36 mouse cellular contexts compared by ENCODE assay signal in genomic region chr11:99319127-99319526, GRCm38 (mm10). TPM values are rescaled to one million over a fixed set of nuclear protein-coding genes. Genes with fewer than 3 reads are reported as not detected.
DNase-seq lines count a peak whose midpoint lies in the region; ATAC-seq and TF ChIP-seq lines count a peak whose summit lies in the region.
"Had no signal": no experiment of that assay in that cellular context is flagged by ENCODE, and none has a peak within 500 bp of the region (broad histone marks: within the 10 kb centered on the region; RNA-seq: fewer than 3 reads in every experiment).

No protein-coding gene starts in this region.

- no peaks in the 10 kb centered on the region for H3K27me3 ChIP-seq in heart, embryonic 14.5 days (ENCODE audit: control insufficient read depth, insufficient read depth, low read length)
- no peaks in the 10 kb centered on the region for H3K27me3 ChIP-seq in lung, embryonic 15.5 days
- no peaks in the 10 kb centered on the region for H3K27me3 ChIP-seq in stomach, postnatal 0 days (ENCODE audit: control insufficient read depth, insufficient read depth, low read length)
- H3K27me3 ChIP-seq: embryonic facial prominence, embryonic 15.5 days; forebrain, embryonic 13.5 days; hindbrain, embryonic 15.5 days had no signal

- no peak overlapping the region for H3K27ac ChIP-seq in heart, embryonic 14.5 days (replicated peaks in 1 of 2; ENCODE audit: control insufficient read depth in 1 of 2, insufficient read depth in 1 of 2, low read depth in 2 of 2, low read length in 2 of 2)
- H3K27ac ChIP-seq in lung, embryonic 15.5 days: no peak overlapping the region
- no peak overlapping the region for H3K27ac ChIP-seq in stomach, postnatal 0 days (replicated peaks)
- H3K27ac ChIP-seq: embryonic facial prominence, embryonic 10.5 days; embryonic facial prominence, embryonic 15.5 days; forebrain, embryonic 13.5 days; hindbrain, embryonic 10.5 days; hindbrain, embryonic 15.5 days had no signal

- 24% methylated on average over 9 of the region's 9 CpGs for WGBS in heart, embryonic 14.5 days
- WGBS in lung, embryonic 15.5 days: 29% methylated on average over 9 of the region's 9 CpGs
- 23% methylated on average over 9 of the region's 9 CpGs for WGBS in stomach, postnatal 0 days

- no peak for DNase-seq in heart, adult 8-10 months (ENCODE audit: low spot score)
- no peak for DNase-seq in lung, postnatal 36 days
- peak; percentile 13 for DNase-seq in heart, postnatal 4 days
- DNase-seq in stomach, postnatal 0 days (ENCODE audit: low spot score): peak; percentile 14
- DNase-seq in testis, postnatal 14 days (ENCODE audit: low spot score): no peak
- DNase-seq: adrenal gland, adult 2 months; adrenal gland, postnatal 36 days; B cell, adult 2 months; cerebellum, adult 18-20 months; cerebellum, postnatal 10 days; gastrocnemius, postnatal 10 days; kidney, postnatal 14 days; layer of hippocampus, adult 9-11 months; lung, adult 18-20 months; right cerebral cortex, postnatal 25 days; thymus, postnatal 4 days had no signal

- no peak for TF ChIP-seq EP300 in stomach, postnatal 0 days (optimal IDR thresholded peaks at IDR 0.05)

- peak overlapping the region; percentile 49 for H3K4me2 ChIP-seq in heart, embryonic 14.5 days (ENCODE audit: low read length)
- 0 out of 2 replicates have a peak overlapping the region, but pooled peaks have one; percentile 20 for H3K4me2 ChIP-seq in lung, embryonic 15.5 days
- H3K4me2 ChIP-seq in stomach, postnatal 0 days (replicated peaks; ENCODE audit: low read depth): 0 out of 2 replicates have a peak overlapping the region, but pooled peaks have one; percentile 15
- H3K4me2 ChIP-seq: embryonic facial prominence, embryonic 15.5 days; forebrain, embryonic 13.5 days; hindbrain, embryonic 15.5 days; liver, embryonic 11.5 days; midbrain, embryonic 11.5 days had no signal

- no peak for ATAC-seq in heart, embryonic 14.5 days (ENCODE audit: insufficient number of reproducible peaks, insufficient read depth, low FRiP score, low read depth)
- ATAC-seq in lung, embryonic 15.5 days (ENCODE audit: borderline replicate concordance, extremely low read depth, low FRiP score, low TSS enrichment): no peak
- no peak for ATAC-seq in stomach, postnatal 0 days (ENCODE audit: low FRiP score, low TSS enrichment)
- ATAC-seq: activated CD4-positive, CD25-positive, alpha-beta regulatory T cell, adult 4 months; forebrain, embryonic 13.5 days; inflammation-experienced regulatory T-cells, adult 6 months; midbrain, embryonic 16.5 days had no signal

- no peaks in the 10 kb centered on the region for H3K36me3 ChIP-seq in heart, embryonic 14.5 days (ENCODE audit: control insufficient read depth, insufficient read depth, low read length)
- H3K36me3 ChIP-seq in lung, embryonic 15.5 days: no peaks in the 10 kb centered on the region
- H3K36me3 ChIP-seq in stomach, postnatal 0 days (ENCODE audit: control insufficient read depth, insufficient read depth, low read length): no peaks in the 10 kb centered on the region
- H3K36me3 ChIP-seq: embryonic facial prominence, embryonic 10.5 days; embryonic facial prominence, embryonic 15.5 days; hindbrain, embryonic 10.5 days; hindbrain, embryonic 15.5 days had no signal

- no peak for TF ChIP-seq CTCF in stomach, postnatal 0 days (IDR thresholded peaks at IDR 0.05; ENCODE audit: low read depth)

- no peak overlapping the region for H3K9ac ChIP-seq in heart, embryonic 14.5 days (ENCODE audit: low read length)
- H3K9ac ChIP-seq in lung, embryonic 15.5 days: no peak overlapping the region
- H3K9ac ChIP-seq in stomach, postnatal 0 days (ENCODE audit: low read length): no peak overlapping the region
- H3K9ac ChIP-seq: embryonic facial prominence, embryonic 15.5 days; forebrain, embryonic 13.5 days; hindbrain, embryonic 15.5 days had no signal

- no peak overlapping the region for H3K4me3 ChIP-seq in heart, embryonic 14.5 days (ENCODE audit: control insufficient read depth in 1 of 2, insufficient read depth in 1 of 2, low read depth in 1 of 2, low read length in 2 of 2)
- no peak overlapping the region for H3K4me3 ChIP-seq in lung, embryonic 15.5 days
- H3K4me3 ChIP-seq in stomach, postnatal 0 days (ENCODE audit: low read depth, low read length): no peak overlapping the region
- H3K4me3 ChIP-seq: embryonic facial prominence, embryonic 10.5 days; embryonic facial prominence, embryonic 15.5 days; forebrain, embryonic 13.5 days; hindbrain, embryonic 10.5 days; hindbrain, embryonic 15.5 days had no signal

- no peaks in the 10 kb centered on the region for H3K9me3 ChIP-seq in heart, embryonic 14.5 days (ENCODE audit: control insufficient read depth, low read length)
- H3K9me3 ChIP-seq in lung, embryonic 15.5 days: no peaks in the 10 kb centered on the region
- H3K9me3 ChIP-seq in stomach, postnatal 0 days (ENCODE audit: control insufficient read depth, low read length): no peaks in the 10 kb centered on the region
- H3K9me3 ChIP-seq: embryonic facial prominence, embryonic 10.5 days; embryonic facial prominence, embryonic 15.5 days; forebrain, embryonic 13.5 days; hindbrain, embryonic 10.5 days; hindbrain, embryonic 15.5 days had no signal

- H3K4me1 ChIP-seq in heart, embryonic 14.5 days (ENCODE audit: control insufficient read depth in 2 of 2, insufficient read depth in 2 of 2, low read length in 2 of 2): peaks cover 0 to 3% of the 10 kb centered on the region in 2 experiments; a peak in 1 of 4 replicates
- no peaks in the 10 kb centered on the region for H3K4me1 ChIP-seq in lung, embryonic 15.5 days
- H3K4me1 ChIP-seq in stomach, postnatal 0 days (replicated peaks; ENCODE audit: control insufficient read depth, insufficient read depth): no peaks in the 10 kb centered on the region
- H3K4me1 ChIP-seq: embryonic facial prominence, embryonic 10.5 days; hindbrain, embryonic 10.5 days had no signal

RNA-seq across cellular contexts. Expression of gene Krt25, which starts 3.6 kb away (rescaled TPM):
- not detected in 2 replicates for polyA plus RNA-seq in heart, embryonic 14.5 days (2014; fragmentation: Nextera tagmentation; extraction: Ambion mirVana)
- not detected for total RNA-seq in heart, adult 8-10 months (2022)
- polyA plus RNA-seq in lung, embryonic 15.5 days (2015; fragmentation: Nextera tagmentation; extraction: Ambion mirVana): not detected in 2 replicates
- under 1 TPM; 0.14 to 0.31 TPM for total RNA-seq in heart, postnatal 4 days (2021)
- polyA plus RNA-seq in stomach, postnatal 0 days (2015; fragmentation: Nextera tagmentation; extraction: Ambion mirVana): 0.12 TPM in 2 replicates
- total RNA-seq: adrenal gland, adult 2 months; adrenal gland, postnatal 36 days; left cerebral cortex, postnatal 10 days; megakaryocyte, adult 5-6 weeks; neutrophil, adult 5-6 weeks had no signal
- polyA plus RNA-seq: activated CD4-positive, CD25-positive, alpha-beta regulatory T cell, adult 4 months; adrenal gland, adult 2 months; embryonic facial prominence, embryonic 10.5 days; forebrain, embryonic 13.5 days; gonadal fat pad, adult 2 months; hindbrain, embryonic 10.5 days; inflammation-experienced regulatory T-cells, adult 6 months; kidney, embryonic 14.5 days; limb, embryonic 11.5 days; liver, embryonic 11.5 days; midbrain, embryonic 11.5 days had no signal

RNA-seq across cellular contexts. Expression of gene Krt26, which starts 18.6 kb away (rescaled TPM):
- not detected in 2 replicates for polyA plus RNA-seq in heart, embryonic 14.5 days (2014; fragmentation: Nextera tagmentation; extraction: Ambion mirVana)
- not detected for total RNA-seq in heart, adult 8-10 months (2022)
- not detected in 2 replicates for polyA plus RNA-seq in lung, embryonic 15.5 days (2015; fragmentation: Nextera tagmentation; extraction: Ambion mirVana)
- not detected for total RNA-seq in heart, postnatal 4 days (2021)
- not detected in 2 replicates for polyA plus RNA-seq in stomach, postnatal 0 days (2015; fragmentation: Nextera tagmentation; extraction: Ambion mirVana)
- total RNA-seq: adrenal gland, adult 2 months; adrenal gland, postnatal 36 days; gastrocnemius, postnatal 10 days; megakaryocyte, adult 5-6 weeks; neutrophil, adult 5-6 weeks had no signal
- polyA plus RNA-seq: activated CD4-positive, CD25-positive, alpha-beta regulatory T cell, adult 4 months; adrenal gland, adult 2 months; gonadal fat pad, adult 2 months; inflammation-experienced regulatory T-cells, adult 6 months; kidney, embryonic 14.5 days; limb, embryonic 11.5 days; liver, embryonic 11.5 days; thymus, postnatal 0 days had no signal

RNA-seq across cellular contexts. Expression of gene Krt27, which starts 31.8 kb away (rescaled TPM):
- not detected in 2 replicates for polyA plus RNA-seq in heart, embryonic 14.5 days (2014; fragmentation: Nextera tagmentation; extraction: Ambion mirVana)
- total RNA-seq in heart, adult 8-10 months (2022): not detected
- not detected in 2 replicates for polyA plus RNA-seq in lung, embryonic 15.5 days (2015; fragmentation: Nextera tagmentation; extraction: Ambion mirVana)
- total RNA-seq in heart, postnatal 4 days (2021): not detected
- not detected in 2 replicates for polyA plus RNA-seq in stomach, postnatal 0 days (2015; fragmentation: Nextera tagmentation; extraction: Ambion mirVana)
- total RNA-seq: adrenal gland, adult 2 months; adrenal gland, postnatal 36 days; gastrocnemius, postnatal 10 days; left cerebral cortex, postnatal 10 days; megakaryocyte, adult 5-6 weeks; neutrophil, adult 5-6 weeks had no signal
- polyA plus RNA-seq: adrenal gland, adult 2 months; forebrain, embryonic 13.5 days; gonadal fat pad, adult 2 months; hindbrain, embryonic 10.5 days; inflammation-experienced regulatory T-cells, adult 6 months; kidney, embryonic 14.5 days; limb, embryonic 11.5 days; liver, embryonic 11.5 days; midbrain, embryonic 11.5 days; midbrain, embryonic 16.5 days; neural tube, embryonic 11.5 days had no signal

RNA-seq across cellular contexts. Expression of gene Krt24, which starts 34.1 kb away (rescaled TPM):
- polyA plus RNA-seq in heart, embryonic 14.5 days (2014; fragmentation: Nextera tagmentation; extraction: Ambion mirVana): not detected in 2 replicates
- not detected for total RNA-seq in heart, adult 8-10 months (2022)
- not detected in 2 replicates for polyA plus RNA-seq in lung, embryonic 15.5 days (2015; fragmentation: Nextera tagmentation; extraction: Ambion mirVana)
- not detected for total RNA-seq in heart, postnatal 4 days (2021)
- polyA plus RNA-seq in stomach, postnatal 0 days (2015; fragmentation: Nextera tagmentation; extraction: Ambion mirVana): not detected in 2 replicates
- total RNA-seq: adrenal gland, adult 2 months; adrenal gland, postnatal 36 days; gastrocnemius, postnatal 10 days; left cerebral cortex, postnatal 10 days; megakaryocyte, adult 5-6 weeks; neutrophil, adult 5-6 weeks had no signal
- polyA plus RNA-seq: activated CD4-positive, CD25-positive, alpha-beta regulatory T cell, adult 4 months; adrenal gland, adult 2 months; embryonic facial prominence, embryonic 10.5 days; forebrain, embryonic 13.5 days; gonadal fat pad, adult 2 months; hindbrain, embryonic 10.5 days; inflammation-experienced regulatory T-cells, adult 6 months; kidney, embryonic 14.5 days; liver, embryonic 11.5 days; midbrain, embryonic 11.5 days; midbrain, embryonic 16.5 days; neural tube, embryonic 11.5 days had no signal

RNA-seq across cellular contexts. Expression of gene Krt28, which starts 55.6 kb away (rescaled TPM):
- polyA plus RNA-seq in heart, embryonic 14.5 days (2014; fragmentation: Nextera tagmentation; extraction: Ambion mirVana): 0.20 TPM in 1 of 2 replicates, not detected in the other
- total RNA-seq in heart, adult 8-10 months (2022): not detected
- 0.15 and 0.25 TPM in 2 replicates for polyA plus RNA-seq in lung, embryonic 15.5 days (2015; fragmentation: Nextera tagmentation; extraction: Ambion mirVana)
- not detected for total RNA-seq in heart, postnatal 4 days (2021)
- 0.10 TPM in 1 of 2 replicates, not detected in the other for polyA plus RNA-seq in stomach, postnatal 0 days (2015; fragmentation: Nextera tagmentation; extraction: Ambion mirVana)
- total RNA-seq: adrenal gland, adult 2 months; adrenal gland, postnatal 36 days; megakaryocyte, adult 5-6 weeks; neutrophil, adult 5-6 weeks had no signal
- polyA plus RNA-seq: activated CD4-positive, CD25-positive, alpha-beta regulatory T cell, adult 4 months; adrenal gland, adult 2 months; gonadal fat pad, adult 2 months; inflammation-experienced regulatory T-cells, adult 6 months; liver, embryonic 11.5 days had no signal

Comparison
In these comparisons a context has a peak if more than half of its experiments do, and no peak if none do; other contexts are left out.
1. DNase-seq: peak in heart, postnatal 4 days (single experiment) and stomach, postnatal 0 days (single experiment); none in heart, adult 8-10 months (single experiment), lung, postnatal 36 days (single experiment) and testis, postnatal 14 days (single experiment).
2. Peak in every context shown above with its lines, with median percentiles within 50 percentile points of each other: H3K4me2 ChIP-seq.